Mouse (Mus musculus): ENCODE data around the gene Endov.

GRCm38 (mm10) chr11:119524545-119524949 lies 33.4 kb downstream of the Endov start:
- TF ChIP-seq CTCF (IDR thresholded peaks at IDR 0.05; ENCODE audit: low read depth), result no peak
- TF ChIP-seq EP300 (IDR thresholded peaks at IDR 0.05; ENCODE audit: low read depth), result no peak

All from liver, embryonic 14.5 days (tissue).